Mouse (Mus musculus): Measurements from ENCODE around the gene Nptx1.

Gene Nptx1

GRCm38 (mm10) chr11:119547183-119547921 lies at the start of gene Nptx1:
Gene Nptx1 (minus strand): TSS chr11:119547753.
- peak; percentile 29 for DNase-seq (ENCODE audit: low read depth, low spot score)

DNA sequence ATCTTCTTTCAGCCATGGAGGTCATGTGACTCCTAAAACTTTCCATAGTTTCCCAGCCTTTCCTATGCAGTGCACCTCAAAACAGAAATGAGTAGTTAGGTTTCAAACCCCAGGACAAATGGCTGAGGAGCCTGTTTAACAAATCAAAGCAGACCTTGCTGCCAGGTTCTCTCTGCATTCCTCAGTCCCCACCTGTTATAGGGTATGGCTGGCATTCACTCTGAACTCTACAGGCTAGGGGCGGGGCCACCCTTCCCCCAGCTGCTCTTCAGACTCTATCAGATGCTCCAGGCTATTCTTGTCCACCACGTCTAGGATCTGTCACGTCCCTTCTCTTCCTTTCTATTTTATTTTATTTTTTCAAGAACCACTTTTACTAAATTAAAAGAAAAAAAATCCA lies 46.4 kb upstream of the Nptx1 start:
- peak; percentile 76 for DNase-seq (ENCODE audit: low read depth, low spot score)

DNA sequence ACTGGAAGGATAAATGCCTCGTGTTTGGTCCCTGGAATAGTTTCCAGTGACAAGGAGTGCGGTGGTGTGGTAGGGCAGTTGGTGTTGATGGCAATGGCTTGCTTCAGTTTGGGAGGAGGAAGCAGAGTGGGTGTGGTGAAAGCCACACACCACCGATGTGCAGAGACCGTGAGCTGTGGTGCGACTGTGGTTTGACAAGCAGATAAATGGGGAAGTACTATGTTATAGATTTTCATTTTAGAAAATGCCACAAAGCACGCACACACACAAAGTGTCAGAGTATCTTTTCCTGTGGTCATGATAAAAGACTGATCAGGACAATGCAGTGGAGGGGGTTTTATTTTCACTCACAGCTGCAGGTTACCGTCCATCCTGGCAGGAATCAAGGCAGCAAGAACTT lies 41.7 kb upstream of the Nptx1 start:
- DNase-seq (ENCODE audit: low read depth, low spot score): no peak

DNA sequence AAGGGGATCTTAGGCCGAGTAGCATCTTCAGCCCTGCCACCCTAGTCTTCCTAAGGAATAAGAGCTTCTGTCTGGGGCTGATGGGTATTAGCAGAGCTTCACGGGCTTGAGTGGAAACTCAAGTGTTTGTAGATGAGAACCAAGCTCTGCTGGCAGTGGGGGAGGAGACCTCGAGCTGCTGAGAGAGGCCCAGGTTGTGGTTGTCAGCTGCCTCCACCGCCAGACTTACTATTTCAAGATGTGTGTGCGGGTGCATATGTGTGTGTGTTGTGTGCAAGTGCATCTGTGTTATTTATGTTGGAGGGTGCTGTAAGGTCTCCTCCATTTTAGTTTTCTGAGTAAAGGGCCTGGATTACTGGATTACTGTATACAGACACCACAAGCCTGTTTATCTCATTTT lies 39.6 kb upstream of the Nptx1 start:
- no peak for DNase-seq (ENCODE audit: low read depth, low spot score)

- DNase-seq (ENCODE audit: low read depth, low spot score): no peak
Measured at GRCm38 (mm10) chr11:119586511-119586910, 39.0 kb upstream of the Nptx1 start.

- no peak for DNase-seq (ENCODE audit: low read depth, low spot score)
Measured at GRCm38 (mm10) chr11:119577721-119578120, 30.2 kb upstream of the Nptx1 start.

GRCm38 (mm10) chr11:119576855-119577254 lies 29.3 kb upstream of the Nptx1 start:
- DNase-seq (ENCODE audit: low read depth, low spot score): no peak

DNA sequence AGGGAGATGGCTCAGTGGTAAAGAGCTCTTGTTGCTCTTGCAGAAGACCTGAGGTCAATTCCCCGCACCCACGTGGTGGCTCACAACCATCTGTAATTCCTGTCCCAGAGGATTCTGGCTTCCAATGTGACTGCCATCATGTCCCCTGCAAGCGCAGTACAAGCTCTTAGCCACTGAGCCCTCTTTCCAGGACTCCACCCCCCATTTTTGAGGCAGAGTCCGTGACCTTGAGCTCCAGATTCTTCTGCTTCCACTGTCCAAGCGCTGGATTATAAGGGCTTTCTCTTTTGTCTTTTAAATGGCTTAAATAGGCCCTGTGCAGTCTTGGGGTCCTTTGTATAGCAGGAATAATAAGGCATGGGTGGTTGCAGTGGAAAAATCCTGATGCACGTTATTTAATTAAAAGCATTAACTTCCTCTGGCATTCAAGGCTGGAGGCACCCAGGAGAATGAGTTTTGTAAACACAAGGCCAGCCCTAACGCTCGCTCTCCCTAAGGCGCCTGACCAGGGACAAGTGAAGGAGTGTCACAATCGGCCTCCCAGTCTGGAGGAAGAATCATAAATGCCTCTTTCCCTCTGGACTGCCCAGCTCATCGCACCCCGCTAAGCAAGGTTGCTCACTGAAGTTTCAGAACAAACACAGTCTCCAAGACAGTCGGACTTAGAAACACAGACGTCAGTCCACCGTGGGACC lies 24.9 kb upstream of the Nptx1 start:
- DNase-seq (ENCODE audit: low read depth, low spot score): peak; percentile 85

DNA sequence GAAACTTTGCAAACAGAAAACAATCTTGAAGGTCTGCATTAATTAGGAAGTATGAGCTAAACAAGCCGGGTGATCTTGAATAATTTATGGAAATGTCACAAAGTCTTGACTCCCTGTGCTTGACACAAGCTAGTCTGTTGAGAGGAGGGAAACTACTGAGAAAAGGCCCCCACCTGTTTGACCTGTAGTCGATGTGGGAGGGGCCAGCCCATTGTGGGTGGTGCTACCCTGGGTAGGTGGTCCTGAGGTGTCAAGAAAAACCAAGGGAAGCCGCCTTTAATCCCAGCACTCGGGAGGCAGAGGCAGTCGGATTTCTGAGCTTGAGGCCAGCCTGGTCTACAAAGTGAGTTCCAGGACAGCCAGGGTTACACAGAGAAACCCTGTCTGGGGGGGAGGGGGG lies 18.6 kb upstream of the Nptx1 start:
- peak; percentile 66 for DNase-seq (ENCODE audit: low read depth, low spot score)

DNA sequence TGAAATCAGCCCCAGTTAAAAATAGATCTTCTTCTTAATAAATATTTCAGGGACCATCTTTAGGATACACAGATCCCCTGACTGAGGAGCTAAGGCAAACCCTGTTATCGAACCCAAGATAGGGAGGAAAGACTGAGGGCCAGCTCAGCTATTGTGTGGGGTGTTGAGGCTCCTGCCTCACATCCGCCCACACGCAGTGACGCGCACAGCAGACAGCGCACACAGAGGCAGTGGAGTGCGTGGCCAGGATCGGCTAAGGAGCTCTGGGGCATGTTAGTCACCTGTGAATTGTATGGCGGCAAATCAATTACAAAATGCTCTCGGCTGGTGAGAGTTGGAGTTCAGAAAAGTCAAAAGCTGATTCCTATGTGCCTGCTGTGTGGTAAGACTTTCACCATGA lies 18.1 kb upstream of the Nptx1 start:
- DNase-seq (ENCODE audit: low read depth, low spot score): peak; percentile 50

DNA sequence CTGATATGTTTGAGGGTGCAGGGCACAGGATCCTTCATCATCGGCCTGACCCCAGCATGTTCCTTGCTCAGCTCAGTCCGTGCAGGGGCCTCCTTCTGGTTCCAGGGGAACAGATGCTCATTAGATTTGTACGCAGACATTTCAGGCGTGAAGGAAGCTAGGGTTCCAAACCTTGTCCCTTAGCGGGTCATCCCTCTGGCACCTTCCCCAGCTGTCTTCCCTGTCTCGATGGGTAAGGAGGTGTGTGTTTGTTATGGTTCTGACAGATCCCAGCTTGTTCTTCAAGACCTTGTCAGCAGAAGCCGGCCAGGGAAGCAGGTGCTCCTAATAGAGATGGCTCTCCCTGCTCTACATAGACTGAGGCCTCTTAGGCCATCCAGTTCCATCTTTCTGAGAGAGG lies 17.5 kb upstream of the Nptx1 start:
- no peak for DNase-seq (ENCODE audit: low read depth, low spot score)

- DNase-seq (ENCODE audit: low read depth, low spot score): no peak
Measured at GRCm38 (mm10) chr11:119564383-119564782, 16.8 kb upstream of the Nptx1 start.

DNA sequence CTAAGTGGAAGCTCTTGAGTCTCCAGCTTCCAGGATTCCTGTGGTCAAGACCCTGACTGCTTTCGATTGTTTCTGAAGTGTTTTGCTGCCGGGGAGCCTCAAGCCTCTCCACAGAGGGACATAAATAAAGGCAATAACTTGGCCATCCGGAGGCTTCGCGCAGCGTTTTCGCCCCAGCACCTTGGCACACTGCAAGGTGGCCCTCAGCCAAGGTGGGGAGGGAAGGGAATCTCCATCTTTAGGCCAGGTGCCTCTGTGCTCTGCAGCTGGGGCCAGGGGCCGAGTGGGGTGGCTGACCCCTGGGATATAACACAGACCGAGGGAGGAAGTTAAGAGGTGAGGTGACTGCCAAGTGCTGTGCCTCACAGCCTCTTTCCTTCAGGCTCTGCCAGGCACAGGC lies 15.6 kb upstream of the Nptx1 start:
- DNase-seq (ENCODE audit: low read depth, low spot score): no peak

DNA sequence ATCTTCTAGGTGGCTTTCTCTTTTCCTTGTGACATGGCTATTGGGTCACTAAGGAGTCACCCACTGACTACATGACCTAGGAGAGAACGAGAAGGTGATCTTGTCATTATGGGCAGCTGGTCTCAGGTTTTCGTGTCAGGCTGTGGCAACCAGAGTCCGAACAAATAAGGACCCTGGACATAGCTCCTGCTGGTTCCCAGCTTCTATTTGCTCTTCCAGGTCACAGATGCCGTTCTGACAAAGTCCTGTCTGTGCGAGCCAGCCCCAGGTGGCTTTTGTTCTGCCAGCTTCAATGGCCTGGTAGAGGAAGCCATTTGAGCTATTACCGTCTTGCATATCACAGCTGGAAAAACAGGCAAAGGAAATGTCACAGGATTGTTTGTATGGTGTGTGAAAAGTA lies 14.7 kb upstream of the Nptx1 start:
- DNase-seq (ENCODE audit: low read depth, low spot score): no peak

GRCm38 (mm10) chr11:119558870-119559610 lies 11.5 kb upstream of the Nptx1 start:
- peak; percentile 72 for DNase-seq (ENCODE audit: low read depth, low spot score)

DNA sequence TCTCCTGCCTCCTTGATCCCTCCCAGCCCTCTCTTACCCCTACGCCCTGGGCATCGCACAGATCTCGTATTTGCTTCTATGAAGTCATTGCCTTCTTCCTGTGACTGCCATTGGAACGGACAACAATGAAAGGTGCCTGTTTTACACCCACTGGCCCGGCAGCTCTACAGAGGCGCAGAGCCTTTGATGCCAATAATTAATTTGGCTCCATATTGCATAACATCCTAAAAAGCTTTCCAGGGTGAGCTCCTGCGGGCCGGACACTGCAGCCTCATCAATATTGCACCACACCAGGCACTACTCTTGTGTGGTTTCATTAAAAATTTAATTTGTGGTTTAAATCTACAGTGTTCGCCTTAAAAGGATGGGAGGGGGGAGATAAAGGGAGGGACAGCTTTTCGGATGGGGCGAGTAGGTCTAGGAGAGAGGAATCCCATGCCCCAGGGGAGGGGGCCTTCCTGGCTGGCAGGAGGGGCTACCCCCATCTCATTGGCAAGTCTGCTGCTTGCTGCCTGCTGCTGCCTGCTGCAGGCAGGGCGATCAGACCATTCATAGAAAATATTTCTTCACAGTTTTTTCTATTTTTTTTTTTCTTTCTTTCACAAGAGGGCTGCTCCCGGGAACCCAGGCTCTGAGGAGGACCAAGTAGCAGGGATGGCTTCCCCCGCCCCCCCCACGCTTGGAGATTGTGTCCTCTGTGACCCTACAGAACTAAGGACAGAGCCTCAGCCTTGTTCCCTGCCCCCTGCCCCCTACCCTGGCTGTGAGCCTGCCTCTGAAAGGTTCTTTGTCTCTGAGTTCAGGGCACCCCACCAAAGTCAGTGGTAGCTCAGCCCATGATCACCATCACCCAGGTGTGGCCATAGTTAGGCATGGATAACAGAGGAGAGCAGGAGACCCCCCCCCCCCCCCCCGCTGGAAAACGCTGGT lies 10.7 kb upstream of the Nptx1 start:
- no peak for DNase-seq (ENCODE audit: low read depth, low spot score)

GRCm38 (mm10) chr11:119555170-119555569 lies 7.6 kb upstream of the Nptx1 start:
- no peak for DNase-seq (ENCODE audit: low read depth, low spot score)

DNA sequence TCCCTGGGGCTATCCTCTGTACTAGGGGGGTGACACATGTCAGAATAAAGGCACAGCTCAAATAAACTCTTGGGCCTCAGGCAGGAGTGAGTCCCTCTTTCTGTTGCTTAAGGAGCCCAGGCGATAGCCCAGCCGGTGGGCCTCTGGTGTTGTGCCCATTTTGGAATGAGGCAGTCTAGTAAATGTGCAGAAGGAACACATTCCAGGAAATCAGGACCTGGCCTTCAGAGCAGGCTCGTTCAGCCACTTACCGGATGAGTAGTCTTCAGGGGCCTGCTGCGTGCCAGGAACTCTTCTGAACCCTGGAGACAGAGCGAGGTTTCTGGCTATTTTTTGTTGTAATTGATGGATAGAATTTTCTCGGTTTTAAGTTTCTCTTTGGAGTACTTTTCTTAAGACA lies 7.2 kb upstream of the Nptx1 start:
- DNase-seq (ENCODE audit: low read depth, low spot score): no peak

- DNase-seq (ENCODE audit: low read depth, low spot score): no peak
Measured at GRCm38 (mm10) chr11:119552902-119553802, 5.6 kb upstream of the Nptx1 start.

DNA sequence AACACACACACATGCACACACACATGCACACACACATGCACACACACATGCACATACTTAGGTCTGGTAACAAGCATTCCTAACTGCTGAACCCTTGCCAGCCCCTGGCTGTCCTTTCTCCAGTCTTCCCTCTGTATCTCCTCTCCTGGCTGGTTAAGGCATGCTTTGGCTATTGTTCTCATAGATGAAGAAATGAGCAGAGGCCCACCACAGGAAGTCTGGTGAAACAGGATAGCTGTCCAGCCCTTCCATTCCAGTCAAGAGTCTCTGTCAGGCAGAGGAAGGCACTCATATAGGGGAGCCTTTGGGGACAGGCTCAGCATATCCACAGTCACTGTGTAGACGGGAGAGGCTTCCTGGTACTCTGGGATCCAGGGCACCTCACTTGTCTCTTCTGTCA lies 4.7 kb upstream of the Nptx1 start:
- DNase-seq (ENCODE audit: low read depth, low spot score): no peak

DNA sequence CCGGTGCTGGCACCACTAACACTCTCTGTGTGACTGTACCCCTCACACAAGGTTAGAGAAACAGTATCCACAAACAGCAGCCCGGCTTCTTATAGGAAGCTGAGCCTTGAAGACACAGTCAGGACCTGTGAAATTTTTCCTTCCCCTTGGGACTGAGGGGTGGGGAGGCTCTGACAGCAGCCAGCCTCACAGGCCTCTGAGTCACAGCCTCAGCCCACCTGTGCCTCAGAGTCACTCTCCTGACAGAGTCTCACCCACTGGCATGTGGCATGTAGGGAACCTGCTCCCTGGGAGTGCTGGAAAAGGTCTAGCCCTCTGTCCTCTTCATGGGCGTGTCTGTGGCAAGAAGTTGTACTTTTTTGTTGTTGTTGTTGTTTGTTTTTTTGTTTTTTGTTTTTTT lies 3.9 kb upstream of the Nptx1 start:
- DNase-seq (ENCODE audit: low read depth, low spot score): no peak

Measured in ES-CJ7 (cell line).